Mouse (Mus musculus): ENCODE results near the gene Eif2b3. TPM values are rescaled to one million over a fixed set of nuclear protein-coding genes. Genes with fewer than 3 reads are reported as not detected.
A peak's percentile ranks its signal among the peaks of the same experiment; 100 is the strongest.

Eif2b3 gene
- polyA plus RNA-seq, 1 experiment from 2014 or later, result 69.9 TPM

GRCm38 (mm10) chr4:117127991-117128686, 108.9 kb downstream of the Eif2b3 start:
- ATAC-seq (replicated peaks; ENCODE audit: low FRiP score) (no peak), DNase-seq (ENCODE audit: low spot score) (no peak)
- peaks cover 30% of the 10 kb centered on the region for H3K4me1 ChIP-seq (replicated peaks; ENCODE audit: control insufficient read depth, insufficient read depth, low read length)
- no peak overlapping the region; the same call in 1 of the 2 replicates for H3K9ac ChIP-seq (ENCODE audit: low read depth, low read length)
- 88% methylated on average over 33 of the region's 33 CpGs for WGBS
- no peaks in the 10 kb centered on the region for H3K9me3 ChIP-seq (ENCODE audit: control insufficient read depth, low read length)
- H3K4me3 ChIP-seq (ENCODE audit: low read depth, low read length), result no peak overlapping the region
- peaks cover 16% of the 10 kb centered on the region for H3K27me3 ChIP-seq (replicated peaks; ENCODE audit: control insufficient read depth, insufficient read depth, low read length)
- no peak overlapping the region for H3K4me2 ChIP-seq
- peaks cover 7% of the 10 kb centered on the region; the same call in 1 of the 2 replicates for H3K36me3 ChIP-seq (ENCODE audit: control insufficient read depth, insufficient read depth, low read length)
- H3K27ac ChIP-seq (ENCODE audit: low read depth, low read length), result no peak overlapping the region

- Histone ChIP-seq H3K27me3 (replicated peaks; ENCODE audit: control insufficient read depth, insufficient read depth, low read length) (peaks cover 21% of the 10 kb centered on the region), H3K9ac (ENCODE audit: low read depth, low read length) (no peak overlapping the region), H3K4me2 (no peak overlapping the region), H3K36me3 (ENCODE audit: control insufficient read depth, insufficient read depth, low read length) (peaks cover 7% of the 10 kb centered on the region; the same call in 1 of the 2 replicates), H3K27ac (ENCODE audit: low read depth, low read length) (no peak overlapping the region), H3K9me3 (ENCODE audit: control insufficient read depth, low read length) (no peaks in the 10 kb centered on the region), H3K4me3 (ENCODE audit: low read depth, low read length) (no peak overlapping the region), H3K4me1 (replicated peaks; ENCODE audit: control insufficient read depth, insufficient read depth, low read length) (peaks cover 21% of the 10 kb centered on the region)
- ATAC-seq (replicated peaks; ENCODE audit: low FRiP score), result no peak
- 81% methylated on average over 6 of the region's 6 CpGs for WGBS
- DNase-seq (ENCODE audit: low spot score), result no peak
Observed at GRCm38 (mm10) chr4:117130790-117131189, 111.6 kb downstream of the Eif2b3 start.

GRCm38 (mm10) chr4:117131198-117131597, 112.0 kb downstream of the Eif2b3 start:
- no peak overlapping the region for H3K4me3 ChIP-seq (ENCODE audit: low read depth, low read length)
- H3K9me3 ChIP-seq (ENCODE audit: control insufficient read depth, low read length), result no peaks in the 10 kb centered on the region
- peaks cover 21% of the 10 kb centered on the region for H3K27me3 ChIP-seq (replicated peaks; ENCODE audit: control insufficient read depth, insufficient read depth, low read length)
- peaks cover 22% of the 10 kb centered on the region for H3K4me1 ChIP-seq (replicated peaks; ENCODE audit: control insufficient read depth, insufficient read depth, low read length)
- no peak overlapping the region for H3K27ac ChIP-seq (ENCODE audit: low read depth, low read length)
- H3K9ac ChIP-seq (ENCODE audit: low read depth, low read length), result no peak overlapping the region
- ATAC-seq (replicated peaks; ENCODE audit: low FRiP score) (no peak), DNase-seq (ENCODE audit: low spot score) (no peak)
- whole genome bisulfite sequencing, result 78% methylated on average over 6 of the region's 6 CpGs
- peaks cover 7% of the 10 kb centered on the region; the same call in 1 of the 2 replicates for H3K36me3 ChIP-seq (ENCODE audit: control insufficient read depth, insufficient read depth, low read length)
- no peak overlapping the region for H3K4me2 ChIP-seq

- H3K36me3 ChIP-seq (ENCODE audit: control insufficient read depth, insufficient read depth, low read length), result peaks cover 7% of the 10 kb centered on the region; the same call in 1 of the 2 replicates
- H3K27ac ChIP-seq (ENCODE audit: low read depth, low read length), result no peak overlapping the region
- H3K9ac ChIP-seq (ENCODE audit: low read depth, low read length), result no peak overlapping the region
- no peak for ATAC-seq (replicated peaks; ENCODE audit: low FRiP score)
- peaks cover 23% of the 10 kb centered on the region for H3K4me1 ChIP-seq (replicated peaks; ENCODE audit: control insufficient read depth, insufficient read depth, low read length)
- H3K9me3 ChIP-seq (ENCODE audit: control insufficient read depth, low read length), result no peaks in the 10 kb centered on the region
- WGBS, result 37% methylated on average over 7 of the region's 7 CpGs
- H3K4me2 ChIP-seq, result peak overlapping the region; percentile 100
- no peak for DNase-seq (ENCODE audit: low spot score)
- peaks cover 21% of the 10 kb centered on the region for H3K27me3 ChIP-seq (replicated peaks; ENCODE audit: control insufficient read depth, insufficient read depth, low read length)
- peak overlapping the region; percentile 88 for H3K4me3 ChIP-seq (ENCODE audit: low read depth, low read length)
Observed at GRCm38 (mm10) chr4:117131890-117132793, 112.9 kb downstream of the Eif2b3 start.

- 22% methylated on average over 11 of the region's 11 CpGs for WGBS
Observed at GRCm38 (mm10) chr4:117132794-117133143, 113.6 kb downstream of the Eif2b3 start.

GRCm38 (mm10) chr4:117133366-117133796, 114.2 kb downstream of the Eif2b3 start:
- peak overlapping the region; percentile 87 for H3K9ac ChIP-seq (ENCODE audit: low read depth, low read length)
- WGBS, result under 1% methylated on average over 42 of the region's 42 CpGs
- DNase-seq (ENCODE audit: low spot score) (peak; percentile 56), ATAC-seq (replicated peaks; ENCODE audit: low FRiP score) (peak; percentile 6; the same call in 1 of the 2 replicates)
- H3K9me3 ChIP-seq (ENCODE audit: control insufficient read depth, low read length), result no peaks in the 10 kb centered on the region
- H3K27me3 ChIP-seq (replicated peaks; ENCODE audit: control insufficient read depth, insufficient read depth, low read length), result peaks cover 21% of the 10 kb centered on the region
- H3K27ac ChIP-seq (ENCODE audit: low read depth, low read length), result peak overlapping the region; percentile 45; the same call in 1 of the 2 replicates
- peak overlapping the region; percentile 100 for H3K4me2 ChIP-seq
- H3K4me1 ChIP-seq (replicated peaks; ENCODE audit: control insufficient read depth, insufficient read depth, low read length), result peaks cover 23% of the 10 kb centered on the region
- peak overlapping the region; percentile 88 for H3K4me3 ChIP-seq (ENCODE audit: low read depth, low read length)
- peaks cover 6% of the 10 kb centered on the region; the same call in 1 of the 2 replicates for H3K36me3 ChIP-seq (ENCODE audit: control insufficient read depth, insufficient read depth, low read length)

More at GRCm38 (mm10) chr4:117132794-117133143, 113.6 kb downstream of the Eif2b3 start:
- peaks cover 7% of the 10 kb centered on the region; the same call in 1 of the 2 replicates for H3K36me3 ChIP-seq (ENCODE audit: control insufficient read depth, insufficient read depth, low read length)
- peaks cover 21% of the 10 kb centered on the region for H3K27me3 ChIP-seq (replicated peaks; ENCODE audit: control insufficient read depth, insufficient read depth, low read length)
- H3K4me1 ChIP-seq (replicated peaks; ENCODE audit: control insufficient read depth, insufficient read depth, low read length), result peaks cover 23% of the 10 kb centered on the region
- ATAC-seq (replicated peaks; ENCODE audit: low FRiP score), result no peak
- H3K9me3 ChIP-seq (ENCODE audit: control insufficient read depth, low read length), result no peaks in the 10 kb centered on the region
- no peak overlapping the region for H3K27ac ChIP-seq (ENCODE audit: low read depth, low read length)
- H3K4me2 ChIP-seq, result peak overlapping the region; percentile 100
- peak overlapping the region; percentile 88 for H3K4me3 ChIP-seq (ENCODE audit: low read depth, low read length)
- no peak for DNase-seq (ENCODE audit: low spot score)
- H3K9ac ChIP-seq (ENCODE audit: low read depth, low read length), result no peak overlapping the region

- WGBS, result 2% methylated on average over 48 of the region's 48 CpGs
- Histone ChIP-seq H3K9me3 (ENCODE audit: control insufficient read depth, low read length) (no peaks in the 10 kb centered on the region), H3K4me3 (ENCODE audit: low read depth, low read length) (peak within 1 kb of the TSS; percentile 88), H3K27ac (ENCODE audit: low read depth, low read length) (peak within 1 kb of the TSS; percentile 45; the same call in 1 of the 2 replicates), H3K36me3 (ENCODE audit: control insufficient read depth, insufficient read depth, low read length) (peaks cover 4% of the 10 kb centered on the region; the same call in 1 of the 2 replicates), H3K27me3 (replicated peaks; ENCODE audit: control insufficient read depth, insufficient read depth, low read length) (peaks cover 21% of the 10 kb centered on the region), H3K4me2 (peak within 1 kb of the TSS; percentile 100), H3K9ac (ENCODE audit: low read depth, low read length) (peak within 1 kb of the TSS; percentile 87), H3K4me1 (replicated peaks; ENCODE audit: control insufficient read depth, insufficient read depth, low read length) (peaks cover 26% of the 10 kb centered on the region)
- peak; percentile 98 for DNase-seq (ENCODE audit: low spot score)
- peak; percentile 85 for ATAC-seq (replicated peaks; ENCODE audit: low FRiP score)
Observed at GRCm38 (mm10) chr4:117133817-117134600, 114.8 kb downstream of the Eif2b3 start, which contains the start of gene Plk3. Gene Plk3 (minus strand): TSS chr4:117133963.

- no peak for ATAC-seq (replicated peaks; ENCODE audit: low FRiP score)
- peaks cover 27% of the 10 kb centered on the region for H3K4me1 ChIP-seq (replicated peaks; ENCODE audit: control insufficient read depth, insufficient read depth, low read length)
Observed at GRCm38 (mm10) chr4:117134601-117134995, 115.4 kb downstream of the Eif2b3 start.

More at GRCm38 (mm10) chr4:117134601-117134995, 115.4 kb downstream of the Eif2b3 start:
- DNase-seq (ENCODE audit: low spot score), result no peak
- peak overlapping the region; percentile 100 for H3K4me2 ChIP-seq
- H3K4me3 ChIP-seq (ENCODE audit: low read depth, low read length), result peak overlapping the region; percentile 88; the same call in 1 of the 2 replicates
- WGBS, result 40% methylated on average over 2 of the region's 2 CpGs
- H3K36me3 ChIP-seq (ENCODE audit: control insufficient read depth, insufficient read depth, low read length), result peaks cover 4% of the 10 kb centered on the region; the same call in 1 of the 2 replicates
- no peak overlapping the region for H3K9ac ChIP-seq (ENCODE audit: low read depth, low read length)
- H3K9me3 ChIP-seq (ENCODE audit: control insufficient read depth, low read length), result no peaks in the 10 kb centered on the region
- peaks cover 21% of the 10 kb centered on the region for H3K27me3 ChIP-seq (replicated peaks; ENCODE audit: control insufficient read depth, insufficient read depth, low read length)
- no peak overlapping the region for H3K27ac ChIP-seq (ENCODE audit: low read depth, low read length)

Measured in liver, embryonic 11.5 days (tissue).